Mouse (Mus musculus) urinary bladder, adult 18-20 months (tissue): ENCODE results near the gene Tarm1.

Experiments
- DNase-seq, 2 experiments: peaks; one replicate each; pipeline ENCODE4 v3.0.0; 2022; ENCODE audit warnings: low spot score in 2 of 2, mixed read lengths in 2 of 2

The Tarm1 gene

DNA sequence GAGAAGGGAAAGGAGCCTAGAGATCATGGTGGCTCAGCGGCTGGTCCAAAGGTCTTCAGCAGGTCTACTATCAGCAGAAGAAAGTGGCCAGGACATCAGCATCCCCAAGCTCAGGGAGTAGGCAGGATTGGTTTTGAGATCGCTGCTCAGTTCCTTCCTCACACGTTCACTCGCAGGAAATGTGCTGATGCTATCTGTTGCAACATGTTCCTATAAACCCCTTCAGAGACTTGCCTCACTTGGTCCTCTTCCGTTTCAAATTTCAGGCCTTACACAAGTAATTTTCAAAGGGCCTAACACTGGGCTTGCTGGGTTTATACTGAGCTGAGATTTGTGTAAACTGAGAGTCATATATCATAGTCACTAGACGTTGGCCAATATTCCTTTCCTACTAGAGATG lies at the start of gene Tarm1:
Tarm1 (minus strand) TSS at position 186 of the 400 bp plus-strand sequence.
- DNase-seq, result no peak

DNA sequence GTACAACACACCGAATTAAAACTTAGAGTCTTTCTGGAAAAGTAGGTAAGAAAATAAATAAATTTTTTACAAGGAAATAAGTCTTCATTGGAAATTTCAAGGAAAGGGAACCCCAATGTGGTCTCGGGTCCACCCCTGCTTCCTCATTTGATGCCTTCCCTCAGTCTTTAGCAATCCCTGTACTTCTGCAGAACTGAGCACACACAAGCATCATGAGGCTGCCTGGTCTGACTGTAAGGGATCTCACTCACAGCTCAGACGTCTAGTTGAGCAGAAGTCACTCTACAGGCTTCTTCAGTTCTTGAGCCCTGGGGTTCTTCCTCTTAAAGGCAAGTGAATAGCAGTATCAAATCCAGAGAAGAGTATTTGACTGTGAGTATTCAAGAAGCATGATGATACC lies 3.5 kb upstream of the Tarm1 start:
- DNase-seq, result no peak

DNA sequence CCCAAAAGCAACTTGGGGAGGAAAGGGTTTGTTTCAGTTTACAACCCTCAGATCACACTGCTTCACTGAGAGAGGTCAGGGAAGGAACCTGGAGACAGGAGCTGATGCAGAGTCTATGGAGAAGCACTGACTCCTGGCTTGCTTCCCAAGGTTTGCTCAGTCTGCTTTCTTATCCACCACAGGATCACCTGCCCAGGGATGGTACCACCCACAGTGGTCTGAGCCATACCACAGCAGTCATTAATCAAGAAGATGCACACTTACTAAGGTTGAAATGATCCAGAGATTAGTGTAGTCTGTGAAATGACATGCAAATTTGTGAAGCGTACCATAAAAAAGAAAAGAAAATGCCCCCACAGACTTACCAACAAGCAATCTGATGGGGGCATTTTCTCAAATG lies 2.0 kb downstream of the Tarm1 start:
- DNase-seq, result no peak

DNA sequence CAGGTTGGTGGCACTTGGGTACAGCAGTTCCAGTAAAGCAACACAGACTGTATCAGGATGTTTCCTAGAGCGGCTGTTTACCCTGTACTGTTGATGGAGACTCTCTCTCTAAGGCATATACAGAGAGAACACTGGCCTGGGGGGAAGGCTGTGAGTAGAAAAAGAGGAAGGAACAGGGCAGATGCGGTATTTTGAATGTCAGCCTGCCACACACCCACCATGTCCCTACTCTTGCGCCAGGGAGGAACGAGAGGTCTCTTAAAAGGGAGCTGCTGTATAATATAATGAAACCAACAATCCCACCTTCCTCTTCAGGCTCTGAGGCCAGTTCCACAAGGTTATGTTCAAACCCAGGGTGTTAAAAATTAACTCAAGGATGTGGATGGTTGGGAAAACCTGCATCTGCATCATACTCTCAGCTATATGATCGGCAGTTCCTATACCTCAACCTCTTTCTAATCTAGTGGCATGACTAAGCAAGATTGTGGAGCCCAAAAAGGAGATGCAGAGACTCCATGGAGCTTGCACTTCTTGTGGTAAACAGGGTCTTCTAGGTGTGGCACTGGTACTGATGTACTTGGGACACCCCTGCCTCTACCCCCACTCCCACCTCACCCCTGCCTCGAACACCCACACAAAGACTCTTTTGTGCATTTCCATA lies 20.3 kb downstream of the Tarm1 start:
- DNase-seq, result no peak

GRCm38 (mm10) chr7:3476728-3477127 lies 25.7 kb downstream of the Tarm1 start:
- no peak for DNase-seq

GRCm38 (mm10) chr7:3474291-3475080 lies 27.9 kb downstream of the Tarm1 start:
- no peak for DNase-seq

GRCm38 (mm10) chr7:3472774-3473173 lies 29.6 kb downstream of the Tarm1 start:
- no peak for DNase-seq

GRCm38 (mm10) chr7:3468614-3469013 lies 33.8 kb downstream of the Tarm1 start:
- DNase-seq, result no peak

- DNase-seq, result no peak
Observed at GRCm38 (mm10) chr7:3463306-3463705, 39.1 kb downstream of the Tarm1 start.

DNA sequence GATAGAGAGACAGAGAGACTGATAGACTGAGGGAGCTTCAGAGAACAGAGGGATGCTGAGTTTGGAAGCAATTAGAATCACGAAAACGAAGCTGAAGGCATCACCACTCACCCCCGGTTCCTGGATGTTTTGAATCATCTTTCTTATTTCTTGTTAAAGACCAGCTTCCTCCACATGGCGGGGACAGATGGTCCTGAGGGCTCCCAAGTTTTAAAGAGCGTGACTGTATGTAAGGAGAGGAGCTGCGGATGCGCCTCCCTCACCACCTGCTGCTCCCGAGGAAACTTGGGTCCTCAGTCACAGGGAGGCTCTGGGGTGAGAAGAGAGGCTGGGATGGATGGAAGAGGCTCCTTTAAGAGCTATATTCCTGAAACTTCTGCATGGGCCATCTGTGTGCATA lies 42.2 kb downstream of the Tarm1 start:
- DNase-seq, result no peak

- DNase-seq, result no peak
Observed at GRCm38 (mm10) chr7:3457841-3458217, 44.6 kb downstream of the Tarm1 start.

DNA sequence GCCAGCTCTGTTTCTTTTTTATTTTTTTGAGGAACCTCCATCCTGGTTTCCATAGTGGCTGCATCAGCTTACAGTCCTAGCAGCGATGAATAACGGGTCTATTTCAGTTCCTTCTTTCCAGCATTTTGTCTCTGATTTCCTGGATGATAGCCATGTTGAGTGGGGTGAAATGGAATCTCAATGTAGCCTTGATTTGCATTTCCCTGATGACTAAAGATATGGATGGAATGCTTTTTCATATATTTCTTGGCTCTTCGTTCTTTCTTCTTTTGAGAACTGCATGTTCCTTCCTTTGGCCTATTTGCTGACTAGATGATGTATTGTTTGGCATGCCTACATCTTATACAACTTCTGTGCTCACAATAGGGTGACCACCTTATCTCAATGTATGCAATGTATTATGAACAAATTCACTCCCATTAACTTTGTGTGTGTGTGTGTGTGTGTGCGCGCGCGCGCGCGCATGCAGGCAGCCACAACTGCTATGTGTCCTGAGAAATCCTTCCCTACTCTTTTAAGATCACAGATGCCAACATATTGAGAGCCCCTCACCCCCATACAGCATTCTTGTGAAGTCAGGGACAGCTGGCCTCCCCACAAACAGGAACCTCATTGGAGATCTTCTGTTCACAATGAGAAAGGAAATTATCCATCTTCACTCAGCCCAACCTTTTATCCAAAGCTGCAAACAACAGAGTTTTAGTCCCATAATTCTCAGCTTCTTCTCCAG lies 45.1 kb downstream of the Tarm1 start:
- no peak for DNase-seq

GRCm38 (mm10) chr7:3453486-3454183 lies 48.8 kb downstream of the Tarm1 start:
- DNase-seq, result no peak

DNA sequence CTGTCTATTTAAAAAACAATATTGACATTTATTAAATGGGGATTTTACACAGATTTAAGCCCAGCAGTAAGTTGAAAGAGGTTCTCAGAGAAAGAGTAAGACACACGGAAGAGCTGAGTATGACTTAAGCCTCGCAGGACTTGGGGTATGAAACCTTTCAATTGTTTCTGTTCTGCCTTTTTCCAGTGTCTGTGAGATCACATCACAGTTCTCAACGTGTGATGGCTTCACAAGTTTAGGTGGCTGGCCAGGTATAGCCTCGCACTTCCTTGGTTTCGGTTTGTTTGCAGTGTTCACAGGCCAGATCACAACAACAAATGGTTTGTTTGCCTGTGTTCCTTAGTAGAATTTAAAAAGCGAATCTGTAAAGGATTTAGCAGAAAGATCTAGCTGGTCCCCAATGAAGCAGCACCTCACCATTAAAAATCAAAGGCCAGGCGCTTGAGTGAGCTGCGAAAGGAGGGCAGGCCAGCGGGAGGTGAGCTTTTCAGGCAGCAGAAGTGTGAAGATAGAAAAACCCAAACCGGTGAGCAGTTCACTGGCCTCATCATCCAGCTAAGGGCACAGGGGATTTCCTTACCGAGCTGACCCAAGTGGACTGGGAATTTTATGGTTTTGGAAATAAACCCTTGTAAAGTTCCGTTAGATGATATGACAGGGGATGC lies 49.5 kb downstream of the Tarm1 start:
- no peak for DNase-seq

- DNase-seq, result no peak
Observed at GRCm38 (mm10) chr7:3451161-3451560, 51.3 kb downstream of the Tarm1 start.

DNA sequence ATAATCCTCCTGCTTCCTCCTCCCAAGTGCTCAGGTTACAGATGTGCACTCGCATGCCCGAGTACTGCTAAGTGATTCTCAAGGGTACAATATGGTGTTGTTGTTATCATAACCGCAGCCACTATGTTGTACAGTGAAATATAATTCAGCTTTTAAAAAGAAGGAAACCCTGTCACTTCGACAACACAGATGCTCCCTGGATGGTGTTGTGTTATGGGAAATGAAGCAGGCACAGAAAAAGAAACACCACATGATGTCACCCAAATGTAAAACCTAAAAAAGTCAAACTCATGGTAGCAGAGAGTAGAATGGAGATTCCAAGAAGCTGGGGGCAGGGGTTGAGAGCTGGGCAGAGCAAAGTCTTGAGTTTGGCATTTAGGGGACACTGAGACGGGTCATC lies 51.8 kb downstream of the Tarm1 start:
- DNase-seq, result no peak

GRCm38 (mm10) chr7:3448737-3449454 lies 53.5 kb downstream of the Tarm1 start:
- peak; percentile 36 to 44 for DNase-seq

DNA sequence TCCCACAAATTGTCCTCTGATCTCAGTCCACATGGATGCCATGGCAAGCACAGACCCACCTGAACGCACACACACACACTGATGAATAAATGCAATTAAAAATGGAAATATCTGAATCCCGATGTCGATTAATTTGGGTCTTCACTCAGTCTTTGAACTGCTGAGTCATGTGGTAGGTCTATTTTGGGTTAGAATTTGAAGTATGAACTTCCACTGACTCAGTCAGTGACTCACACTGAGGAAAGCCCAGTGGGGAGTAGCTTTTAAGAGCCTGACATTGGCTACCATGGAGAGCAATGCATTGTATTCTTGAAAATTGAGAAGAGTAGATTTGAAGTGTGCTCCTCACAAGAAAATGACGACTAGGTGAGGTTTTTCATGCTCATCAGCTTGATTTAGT lies 55.4 kb downstream of the Tarm1 start:
- no peak for DNase-seq

DNA sequence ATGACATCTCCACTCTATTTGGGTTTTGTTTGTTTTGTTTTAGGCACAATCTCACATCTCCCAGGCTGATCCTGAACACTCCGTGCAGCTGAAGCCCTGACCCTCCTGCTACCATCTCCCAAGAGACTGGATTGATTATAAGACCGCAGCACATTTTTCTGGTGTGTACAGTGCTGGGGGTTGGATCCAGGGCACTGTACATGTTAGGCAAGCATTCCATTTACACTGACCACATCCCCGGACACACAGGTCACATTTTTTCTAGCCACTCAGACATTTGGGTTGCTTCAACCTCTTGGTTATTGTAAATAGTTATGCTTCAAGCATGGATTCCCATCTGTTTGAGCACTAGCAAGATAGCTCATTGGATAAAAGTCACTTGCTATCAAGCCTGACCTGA lies 55.8 kb downstream of the Tarm1 start:
- DNase-seq, result no peak

GRCm38 (mm10) chr7:3444678-3445077 lies 57.7 kb downstream of the Tarm1 start:
- DNase-seq, result no peak

DNA sequence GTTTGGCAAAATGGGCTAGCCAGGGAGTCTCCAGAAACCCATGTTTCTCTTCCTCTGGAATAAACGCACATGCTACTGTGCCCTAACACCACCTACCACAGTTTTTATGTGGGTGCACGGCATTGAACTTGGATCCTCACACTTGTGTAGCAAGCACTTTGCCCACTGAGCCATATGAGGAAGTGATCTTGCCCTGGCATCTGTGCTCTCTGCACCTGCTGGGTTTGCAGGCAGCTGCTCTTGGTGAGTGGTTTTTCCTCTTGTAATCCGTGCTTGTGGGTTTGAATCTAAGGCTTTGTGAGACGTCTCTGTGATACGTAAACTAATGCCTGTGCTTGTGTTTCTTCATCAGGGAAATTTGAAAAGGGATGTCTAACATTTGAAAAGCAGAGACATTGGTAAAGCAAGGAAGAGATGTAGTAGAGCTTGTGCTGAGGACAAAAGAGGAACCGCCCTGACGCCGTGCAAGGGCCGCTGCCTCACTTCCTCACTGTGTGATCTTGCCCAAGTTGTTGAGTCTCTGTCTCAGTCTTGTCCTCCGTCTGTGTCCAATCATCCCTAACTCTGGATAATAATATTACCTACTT lies 59.9 kb downstream of the Tarm1 start:
- no peak for DNase-seq
